Mouse (Mus musculus): ENCODE data around the gene Slc27a5. TPM values are rescaled to one million over a fixed set of nuclear protein-coding genes. Genes with fewer than 3 reads are reported as not detected.

The Slc27a5 gene
- not detected for total RNA-seq (2023)

DNA sequence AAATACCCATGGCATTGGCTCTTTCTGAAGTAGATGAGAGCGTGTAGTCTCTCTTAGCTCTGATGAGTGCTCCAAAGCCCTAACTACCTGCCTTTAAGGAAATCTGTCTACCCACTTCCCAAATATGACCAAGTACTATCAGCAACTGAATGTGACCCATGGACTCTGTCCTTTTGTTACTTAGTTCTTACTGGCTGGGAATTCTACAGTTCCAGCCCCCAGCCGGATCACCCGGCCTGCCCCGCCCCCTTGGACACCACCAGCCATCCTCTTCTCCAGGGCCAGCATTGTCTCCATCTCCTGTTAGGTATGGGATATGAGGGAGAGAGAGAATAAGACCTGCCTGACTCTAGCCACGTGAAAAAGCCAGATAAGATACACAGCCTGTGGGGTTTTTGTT, at the start of gene Slc27a5:
TSS of gene Slc27a5 (minus strand) at position 140 of the 400 bp plus-strand sequence.

DNA sequence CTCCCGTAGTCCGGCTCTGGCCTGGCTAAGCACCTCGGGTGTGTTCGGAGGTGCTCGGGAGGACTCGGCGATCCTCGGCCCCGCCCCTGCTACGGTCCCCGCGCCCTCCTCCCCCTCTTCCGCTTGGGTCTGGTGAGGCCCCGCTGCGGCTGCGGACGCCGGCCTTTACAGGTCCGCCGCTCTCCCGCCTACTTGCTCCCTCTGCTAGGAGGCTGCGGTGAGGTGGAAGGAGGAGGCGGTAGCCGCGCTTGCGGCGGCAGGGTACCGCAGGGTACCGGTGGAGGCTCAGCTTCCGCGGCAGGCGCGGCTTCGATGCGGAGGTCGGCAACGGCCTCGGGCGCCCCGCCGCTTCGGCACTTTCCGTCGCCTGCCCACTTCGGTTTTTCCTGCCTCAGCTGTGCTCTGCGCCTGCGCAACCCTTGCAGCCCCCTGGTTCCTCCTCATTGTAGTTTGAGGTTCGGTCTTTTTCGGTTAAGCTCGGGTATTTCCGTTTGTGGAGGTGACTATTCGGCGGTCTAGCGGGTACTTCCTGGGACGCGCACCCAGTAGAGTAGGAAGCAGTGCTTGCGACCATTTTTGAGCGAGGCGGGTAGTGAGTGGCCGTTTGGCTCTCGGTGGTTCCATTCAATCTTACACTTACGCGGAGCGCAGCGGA, 40.0 kb upstream of the Slc27a5 start, which contains the start of gene Ube2m:
TSS of gene Ube2m (minus strand) at position 375 of the 655 bp plus-strand sequence.

DNA sequence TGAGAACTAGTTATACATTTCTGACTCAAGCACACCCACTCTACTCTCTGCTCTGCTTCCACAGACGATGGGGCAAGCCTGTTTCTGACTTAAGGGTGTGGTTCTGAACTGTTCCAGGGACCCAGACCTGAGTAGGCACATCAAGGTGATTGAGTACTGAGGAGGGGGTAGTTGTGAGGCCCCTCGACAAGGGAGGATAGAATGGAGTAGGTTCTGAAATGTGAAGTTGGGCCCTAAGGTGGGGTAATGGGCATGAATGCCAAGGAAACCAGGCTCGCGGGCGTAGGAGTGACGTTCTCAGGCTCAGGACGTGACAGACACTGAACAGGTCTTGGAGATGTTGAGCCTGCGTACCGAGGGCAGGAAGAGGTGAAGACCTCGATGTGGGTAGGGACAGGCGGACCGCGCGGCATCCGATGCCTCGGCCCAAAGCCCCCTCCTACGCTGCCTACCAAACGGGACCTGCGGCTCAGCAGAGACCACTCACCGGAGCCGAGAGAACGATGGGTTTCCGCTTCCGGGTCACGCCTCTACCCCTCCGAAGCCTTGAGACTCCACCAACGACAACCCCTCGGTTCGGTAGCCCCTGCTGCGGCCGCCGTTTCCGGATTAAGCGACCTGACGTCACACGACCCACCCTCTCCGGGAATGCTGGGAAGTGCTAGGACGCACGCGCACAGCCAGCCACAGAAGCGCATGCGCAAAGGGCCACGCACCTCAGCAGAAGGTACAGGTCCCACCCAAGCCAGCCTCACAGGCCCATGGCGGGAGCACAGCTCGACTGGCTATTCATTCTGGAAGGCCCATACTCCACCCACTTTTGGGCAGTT, 36.4 kb upstream of the Slc27a5 start, which contains the start of gene Chmp2a:
TSS of gene Chmp2a (minus strand) at position 660 of the 830 bp plus-strand sequence.

DNA sequence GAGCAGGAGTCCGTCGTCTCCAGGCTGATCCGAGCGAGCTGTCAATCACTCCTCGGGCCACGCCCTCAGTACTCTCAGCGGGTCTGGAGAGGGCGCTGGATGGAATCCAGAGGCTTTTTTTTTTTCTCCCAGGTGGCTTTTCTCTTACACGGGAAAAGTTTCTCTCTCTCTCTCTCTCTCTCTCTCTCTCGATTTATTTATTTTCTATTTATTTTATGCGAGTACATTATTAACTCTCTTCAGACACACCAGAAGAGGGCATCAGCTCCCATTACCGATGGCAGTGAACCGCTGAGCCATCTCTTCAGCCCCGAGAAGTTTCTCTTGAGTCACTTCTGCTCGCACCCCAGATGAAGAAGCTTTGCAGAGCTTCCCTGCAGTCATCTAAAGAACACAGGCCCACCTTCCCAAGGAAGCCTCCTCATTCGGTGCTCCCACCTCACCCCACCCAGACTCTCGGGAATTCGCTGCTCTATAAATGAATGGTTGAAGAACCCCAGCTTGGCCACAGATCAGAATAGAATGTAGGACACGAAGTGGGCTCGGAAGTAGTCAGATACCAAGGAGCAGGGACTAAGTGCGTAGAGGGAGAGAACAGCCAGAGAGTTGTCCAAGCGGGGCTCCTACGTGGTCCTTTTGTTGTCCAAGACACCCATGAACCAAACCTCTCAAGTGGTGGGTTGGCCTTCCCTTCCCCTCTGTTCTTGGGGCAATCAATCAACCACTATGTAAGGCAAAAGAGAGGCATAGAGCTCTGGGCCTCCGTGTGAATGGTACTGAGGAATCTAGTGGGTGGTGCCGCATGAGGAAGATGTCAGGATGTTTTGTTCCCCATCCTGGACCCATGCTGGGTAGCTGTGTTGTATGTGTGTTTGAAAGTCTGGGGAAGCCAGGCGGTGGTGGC, 12.3 kb upstream of the Slc27a5 start, which contains the start of gene Zbtb45:
TSS of gene Zbtb45 (minus strand) at position 30 of the 904 bp plus-strand sequence.

DNA sequence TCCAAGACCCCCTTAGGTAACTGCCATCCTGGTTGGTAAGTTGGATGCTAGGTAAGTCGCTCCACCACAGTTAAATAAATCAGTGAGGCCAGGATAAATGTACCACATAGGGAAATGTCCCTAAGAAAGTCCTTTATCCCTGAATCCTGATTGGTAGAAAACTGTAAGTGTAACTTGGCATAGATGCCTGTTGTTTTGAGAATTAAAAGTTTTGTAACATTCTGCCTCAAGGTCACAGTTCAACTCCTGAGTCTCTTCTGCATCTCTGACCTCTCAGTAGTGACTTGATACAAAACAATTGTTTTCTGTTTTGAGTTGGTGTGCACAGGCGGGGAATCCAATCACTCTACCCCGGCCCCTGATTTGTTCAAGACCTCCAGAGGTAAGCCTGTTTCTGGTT, 859 bp upstream of the Slc27a5 start, which contains the start of gene Trim28:
TSS of gene Trim28 (plus strand) at position 264 of the 400 bp plus-strand sequence.

DNA sequence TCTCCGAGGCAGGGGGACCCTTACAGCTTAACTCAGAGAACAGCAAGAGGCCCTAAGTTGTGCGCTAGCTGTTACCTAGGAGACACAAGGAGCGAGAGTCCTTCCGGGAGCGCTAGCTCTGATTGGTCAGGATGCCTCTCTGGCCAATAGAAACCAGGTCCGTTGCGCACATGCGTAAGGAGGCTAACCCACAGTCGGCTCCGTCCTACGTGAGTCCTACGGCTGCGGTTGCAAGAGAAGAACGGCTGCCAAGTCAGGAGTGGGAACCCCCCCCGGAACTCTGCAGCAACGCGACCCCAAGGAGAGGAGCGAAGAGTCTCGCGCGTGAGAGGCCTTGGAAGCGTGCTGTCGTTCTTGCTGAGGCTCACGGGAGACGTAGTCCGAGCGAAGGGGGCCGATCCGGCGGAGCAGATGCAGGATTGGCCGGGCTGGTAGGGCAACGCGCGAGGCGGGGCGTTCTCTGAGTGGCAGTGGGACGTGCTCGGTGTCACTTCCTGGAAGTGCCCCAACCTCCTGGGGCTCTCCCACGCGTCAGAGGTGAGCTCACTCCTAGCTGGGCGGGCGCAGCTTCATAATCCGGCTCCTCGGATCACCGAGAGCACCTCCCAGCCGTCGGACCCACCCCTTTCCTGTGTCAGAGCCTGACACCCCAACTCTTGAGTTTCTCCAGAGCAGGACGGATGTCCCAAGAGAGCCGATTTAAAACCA, 20.2 kb downstream of the Slc27a5 start, which contains the start of gene Zfp446:
TSS of gene Zfp446 (plus strand) at position 167 of the 708 bp plus-strand sequence.

DNA sequence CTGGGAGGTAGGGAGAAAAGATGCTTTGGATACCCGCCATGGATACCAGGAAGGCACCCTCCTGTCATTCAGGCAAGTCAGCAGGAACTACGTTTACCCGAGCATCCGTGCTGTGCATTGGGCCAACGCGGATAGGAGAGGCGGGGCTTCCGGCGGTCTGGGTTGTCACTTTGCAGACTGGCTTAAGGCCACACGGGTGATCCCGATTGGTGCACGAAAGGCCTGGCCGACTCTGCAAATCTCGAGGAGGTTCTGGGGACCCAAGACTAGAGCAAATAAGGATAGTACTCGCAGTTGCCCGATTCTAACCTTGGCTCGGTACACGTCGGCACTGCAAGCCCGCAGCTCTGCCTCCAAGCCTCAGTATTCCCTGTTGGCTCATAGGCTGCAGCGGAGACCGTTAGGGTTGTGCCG, 32.3 kb downstream of the Slc27a5 start, which contains the start of gene Zfp324:
TSS of gene Zfp324 (plus strand) at position 161 of the 414 bp plus-strand sequence.

Other genes starting within 250 kb of the Slc27a5 start
- gene Zscan18, start 194.6 kb downstream of the Slc27a5 start, total RNA-seq (2023) = 10 to 100 TPM; 13.3 to 19.3 TPM
- gene Zfp329, start 179.3 kb downstream of the Slc27a5 start, total RNA-seq (2023) = 10 to 100 TPM; 12.1 to 15.8 TPM
- 100 to 1,000 TPM; 110 to 119 TPM for gene Zfp110, start 163.4 kb downstream of the Slc27a5 start, total RNA-seq (2023)
- 1 to 10 TPM; 2.6 to 4.5 TPM for gene Zfp128, start 117.0 kb downstream of the Slc27a5 start, total RNA-seq (2023)
- 10 to 100 TPM; 16.6 to 18.3 TPM for gene Zscan22, start 100.4 kb downstream of the Slc27a5 start, total RNA-seq (2023)
- 1,000 to 10,000 TPM; 2,087 to 2,163 TPM for gene Rps5, start 75.9 kb downstream of the Slc27a5 start, total RNA-seq (2023)
- 1 to 10 TPM; 1.2 to 1.5 TPM for gene Rnf225, start 70.8 kb downstream of the Slc27a5 start, total RNA-seq (2023)
- 1 to 10 TPM; 3.9 to 6.7 TPM for gene Zfp324, start 32.4 kb downstream of the Slc27a5 start, total RNA-seq (2023)
- gene Zfp446, start 20.3 kb downstream of the Slc27a5 start, total RNA-seq (2023) = 1 to 10 TPM; 8.7 to 9.2 TPM
- gene Trim28, start 922 bp upstream of the Slc27a5 start, total RNA-seq (2023) = 100 to 1,000 TPM; 377 to 380 TPM
- gene Zbtb45, start 11.8 kb upstream of the Slc27a5 start, total RNA-seq (2023) = 10 to 100 TPM in 1 of 2 experiments, 1 to 10 TPM in 1; 9.3 to 11.9 TPM
- 100 to 1,000 TPM in 1 of 2 experiments, 10 to 100 TPM in 1; 93.2 to 104 TPM for gene Chmp2a, start 36.6 kb upstream of the Slc27a5 start, total RNA-seq (2023)
- 100 to 1,000 TPM in 1 of 2 experiments, 10 to 100 TPM in 1; 94.6 to 100 TPM for gene Ube2m, start 40.1 kb upstream of the Slc27a5 start, total RNA-seq (2023)
- under 1 TPM; 0.59 to 0.78 TPM for gene Mzf1, start 56.6 kb upstream of the Slc27a5 start, total RNA-seq (2023)
- gene Vmn1r85, start 97.0 kb upstream of the Slc27a5 start, total RNA-seq (2023) = not detected
- not detected for gene Vmn1r86, start 121.7 kb upstream of the Slc27a5 start, total RNA-seq (2023)
- not detected for gene Vmn1r87, start 142.0 kb upstream of the Slc27a5 start, total RNA-seq (2023)
- under 1 TPM in 1 of 2 experiments, not detected in 1; 0.09 TPM for gene Vmn1r88, start 161.4 kb upstream of the Slc27a5 start, total RNA-seq (2023)
- gene Vmn1r89, start 214.8 kb upstream of the Slc27a5 start, total RNA-seq (2023) = not detected